Mouse (Mus musculus): Measurements from ENCODE around the gene Rab26. TPM values are rescaled to one million over a fixed set of nuclear protein-coding genes. Genes with fewer than 3 reads are reported as not detected.

The Rab26 gene
- polyA plus RNA-seq, 1 experiment = 118 TPM

DNA sequence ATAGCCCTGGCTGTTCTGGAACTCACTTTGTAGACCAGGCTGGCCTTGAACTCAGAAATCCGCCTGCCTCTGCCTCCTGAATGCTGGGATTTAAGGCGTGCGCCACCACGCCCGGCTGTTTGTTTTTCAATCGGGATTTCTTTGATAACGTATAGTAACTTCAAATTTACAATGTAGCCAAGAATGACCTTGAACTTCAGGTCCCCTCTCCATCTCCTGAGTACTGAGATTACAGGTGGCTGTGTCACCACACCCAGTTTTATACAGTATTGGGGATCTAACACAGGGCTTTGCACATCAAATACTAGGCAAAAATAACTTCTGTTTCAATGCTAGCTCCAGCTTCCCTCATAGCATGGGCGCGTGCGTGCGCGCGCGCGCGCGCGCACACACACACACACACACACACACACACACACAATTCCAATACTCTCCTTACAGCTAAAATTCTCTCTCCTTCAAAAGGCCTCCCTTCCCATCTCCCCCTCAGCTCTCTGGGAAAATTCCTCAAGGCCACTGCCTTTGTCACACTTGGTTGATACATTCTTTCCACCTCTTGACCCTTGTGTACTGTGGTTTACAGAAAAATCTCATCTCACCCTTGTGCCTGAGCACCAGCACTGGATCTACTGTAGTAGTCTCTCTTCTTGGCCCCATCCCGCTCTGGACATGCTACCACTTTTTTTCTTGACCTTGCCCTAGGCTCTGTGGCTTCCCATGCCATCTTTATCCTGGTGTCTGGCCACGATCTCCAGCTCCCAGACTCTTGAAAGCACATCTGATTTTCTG, 52.8 kb downstream of the Rab26 start:
- no peak for DNase-seq (ENCODE audit: extremely low spot score in 1 of 2, low spot score in 1 of 2)

DNA sequence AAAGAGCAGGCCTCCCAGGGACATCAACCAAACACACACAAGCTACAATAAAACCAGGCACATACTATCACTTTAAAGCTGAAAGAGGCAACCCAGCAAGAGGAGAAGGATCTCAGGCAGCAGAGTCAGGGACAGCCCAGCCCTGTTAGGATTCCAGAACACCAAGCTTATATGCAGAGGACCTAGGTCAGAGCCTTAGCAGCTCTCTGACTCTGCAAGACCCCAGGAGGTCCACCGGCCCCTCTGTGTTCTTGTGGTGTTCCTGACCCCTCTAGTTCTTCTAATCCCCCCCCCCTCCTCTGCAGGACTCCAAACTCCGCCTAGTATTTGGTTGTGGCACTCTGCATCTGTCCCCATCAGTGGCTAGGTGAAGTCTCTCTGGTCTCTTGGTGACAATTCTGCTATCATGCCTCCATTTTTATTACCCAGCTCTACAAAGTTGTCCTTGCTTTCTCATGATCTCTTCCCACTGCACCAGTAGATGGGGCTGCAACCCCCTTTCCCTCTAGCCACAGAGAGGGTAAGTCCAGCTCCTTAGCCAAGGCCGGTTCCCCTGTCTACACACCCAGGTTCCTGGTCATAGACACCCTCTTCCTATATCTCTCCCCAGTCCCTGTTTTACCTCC, 53.7 kb downstream of the Rab26 start:
- no peak for DNase-seq (ENCODE audit: extremely low spot score in 1 of 2, low spot score in 1 of 2)

DNA sequence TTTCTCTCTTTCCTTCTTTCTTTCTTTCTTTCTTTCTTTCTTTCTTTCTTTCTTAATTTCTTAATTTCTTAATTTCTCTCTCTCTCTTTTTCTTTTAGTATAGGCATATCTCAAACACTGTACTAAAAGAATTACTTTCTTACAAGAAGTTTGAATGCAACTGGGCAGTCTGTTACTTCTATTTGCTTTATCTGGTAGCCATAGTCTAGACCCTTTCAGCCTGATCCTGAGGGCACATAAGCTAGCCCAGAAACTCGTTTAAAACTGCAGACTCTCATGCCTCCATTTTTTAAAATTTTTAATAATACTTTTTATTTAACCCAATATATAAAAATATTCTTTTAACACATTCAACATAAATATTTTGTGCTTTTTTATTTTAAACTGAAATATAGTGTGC, 54.6 kb downstream of the Rab26 start:
- DNase-seq (ENCODE audit: extremely low spot score in 1 of 2, low spot score in 1 of 2) = no peak

DNA sequence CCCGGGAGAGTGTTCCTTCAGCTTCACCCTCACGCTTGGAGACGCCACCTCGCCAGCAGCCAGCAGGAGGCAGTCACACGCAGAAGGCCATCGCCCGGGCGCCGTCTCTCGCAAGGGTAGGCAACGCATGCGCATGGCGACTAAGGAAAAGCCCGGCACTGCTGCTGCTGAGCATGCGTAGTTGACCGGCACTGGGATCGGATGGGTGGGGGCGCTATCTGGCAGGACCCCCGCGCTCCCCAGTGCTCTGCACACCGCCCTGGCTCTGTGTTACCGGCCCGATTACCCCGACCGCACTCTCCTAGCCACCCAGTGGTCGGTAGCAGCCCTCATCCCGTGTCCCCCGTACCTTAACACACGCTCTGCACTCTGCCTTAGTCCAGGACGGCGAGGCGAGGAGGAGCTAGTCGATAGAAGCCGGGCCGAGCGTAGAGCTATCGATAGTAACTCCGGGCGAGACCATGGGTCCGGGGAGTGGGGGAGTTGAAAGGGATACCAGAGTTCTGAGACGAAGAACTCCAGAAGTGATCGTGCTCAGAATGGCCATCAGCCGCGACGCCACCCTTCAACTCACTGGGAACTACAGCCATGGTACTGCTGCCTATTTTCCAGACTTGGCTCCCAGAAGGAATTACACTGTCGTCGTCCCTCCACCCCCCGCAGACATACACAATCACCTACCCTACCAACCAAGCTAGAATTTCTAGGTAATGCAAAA, 55.2 kb downstream of the Rab26 start, which contains the start of gene Mlst8:
Mlst8 (minus strand) TSS at position 416 of the 718 bp plus-strand sequence.
- DNase-seq (ENCODE audit: extremely low spot score in 1 of 2, low spot score in 1 of 2) = peak; percentile 92 to 98

DNA sequence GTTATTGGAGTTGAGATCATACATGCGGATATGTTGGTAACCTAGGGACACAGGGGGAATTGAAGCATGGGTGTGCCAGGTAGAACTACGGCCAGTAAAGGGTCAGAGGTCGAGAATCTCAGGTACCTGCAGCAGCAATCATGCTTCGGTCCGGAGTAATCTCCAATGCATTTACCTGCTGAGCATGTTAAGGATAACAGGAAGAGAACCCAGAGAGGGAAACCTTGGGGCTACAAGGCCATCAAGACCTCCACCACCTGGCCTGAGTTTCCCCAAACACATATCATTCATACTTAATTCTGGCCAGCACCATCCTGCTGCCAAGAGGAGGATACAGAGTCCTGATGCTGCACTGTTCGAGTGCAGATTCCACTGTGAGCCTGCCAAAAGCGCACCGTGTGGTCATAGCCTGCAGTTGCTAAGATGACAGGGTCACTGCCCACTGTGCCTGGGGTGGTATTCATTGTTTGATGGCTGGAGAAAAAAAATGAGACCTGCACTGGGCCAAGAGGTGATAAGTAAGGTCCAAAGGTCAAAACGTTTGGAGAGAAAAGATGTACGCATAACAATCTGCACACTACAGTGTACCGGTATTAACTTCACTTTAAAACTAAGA, 55.9 kb downstream of the Rab26 start:
- peak in 1 of 2 experiments; percentile 17 for DNase-seq (ENCODE audit: extremely low spot score in 1 of 2, low spot score in 1 of 2)

Other genes with a start within 250 kb of the Rab26 start
- 0.90 and 1.0 TPM in 2 replicates for gene Abca17, start 183.1 kb downstream of the Rab26 start, polyA plus RNA-seq (2012; rRNA removed)
- 44.7 and 47.6 TPM in 2 replicates for gene Abca3, start 182.3 kb downstream of the Rab26 start, polyA plus RNA-seq (2012; rRNA removed)
- gene Rnps1, start 119.6 kb downstream of the Rab26 start, polyA plus RNA-seq (2012; rRNA removed) = 269 and 276 TPM in 2 replicates
- 50.0 and 55.9 TPM in 2 replicates for gene Eci1, start 107.6 kb downstream of the Rab26 start, polyA plus RNA-seq (2012; rRNA removed)
- 18.3 and 22.9 TPM in 2 replicates for gene Dnase1l2, start 91.1 kb downstream of the Rab26 start, polyA plus RNA-seq (2012; rRNA removed)
- 86.1 and 86.4 TPM in 2 replicates for gene E4f1, start 63.9 kb downstream of the Rab26 start, polyA plus RNA-seq (2012; rRNA removed)
- 85.4 and 95.8 TPM in 2 replicates for gene Pgp, start 63.8 kb downstream of the Rab26 start, polyA plus RNA-seq (2012; rRNA removed)
- gene Bricd5, start 60.3 kb downstream of the Rab26 start, polyA plus RNA-seq (2012; rRNA removed) = 2.1 and 2.6 TPM in 2 replicates
- gene Mlst8, start 55.1 kb downstream of the Rab26 start, polyA plus RNA-seq (2012; rRNA removed) = 37.9 and 45.7 TPM in 2 replicates
- 116 and 124 TPM in 2 replicates for gene Caskin1, start 45.6 kb downstream of the Rab26 start, polyA plus RNA-seq (2012; rRNA removed)
- 194 and 212 TPM in 2 replicates for gene Traf7, start 6.3 kb downstream of the Rab26 start, polyA plus RNA-seq (2012; rRNA removed)
- 85.1 and 85.3 TPM in 2 replicates for gene Pkd1, start 15.6 kb upstream of the Rab26 start, polyA plus RNA-seq (2012; rRNA removed)
- 175 and 194 TPM in 2 replicates for gene Tsc2, start 98.4 kb upstream of the Rab26 start, polyA plus RNA-seq (2012; rRNA removed)
- gene Nthl1, start 98.5 kb upstream of the Rab26 start, polyA plus RNA-seq (2012; rRNA removed) = 8.8 and 10.7 TPM in 2 replicates
- gene Slc9a3r2, start 116.1 kb upstream of the Rab26 start, polyA plus RNA-seq (2012; rRNA removed) = 80.5 and 83.9 TPM in 2 replicates
- 0.65 TPM in 1 of 2 replicates, not detected in the other for gene Npw, start 124.2 kb upstream of the Rab26 start, polyA plus RNA-seq (2012; rRNA removed)
- gene Zfp598, start 135.5 kb upstream of the Rab26 start, polyA plus RNA-seq (2012; rRNA removed) = 53.8 and 59.4 TPM in 2 replicates
- gene Syngr3, start 155.7 kb upstream of the Rab26 start, polyA plus RNA-seq (2012; rRNA removed) = 170 and 183 TPM in 2 replicates
- 22.6 and 24.1 TPM in 2 replicates for gene Gfer, start 161.9 kb upstream of the Rab26 start, polyA plus RNA-seq (2012; rRNA removed)
- gene Noxo1, start 162.0 kb upstream of the Rab26 start, polyA plus RNA-seq (2012; rRNA removed) = 5.9 and 6.7 TPM in 2 replicates
- 56.1 and 56.2 TPM in 2 replicates for gene Tbl3, start 173.4 kb upstream of the Rab26 start, polyA plus RNA-seq (2012; rRNA removed)
- gene Rnf151, start 183.9 kb upstream of the Rab26 start, polyA plus RNA-seq (2012; rRNA removed) = 0.11 and 0.38 TPM in 2 replicates
- 967 and 1,066 TPM in 2 replicates for gene Rps2, start 183.9 kb upstream of the Rab26 start, polyA plus RNA-seq (2012; rRNA removed)
- 445 and 493 TPM in 2 replicates for gene Ndufb10, start 190.3 kb upstream of the Rab26 start, polyA plus RNA-seq (2012; rRNA removed)
- gene Rpl3l, start 193.6 kb upstream of the Rab26 start, polyA plus RNA-seq (2012; rRNA removed) = 0.56 and 0.65 TPM in 2 replicates
- gene Msrb1, start 202.4 kb upstream of the Rab26 start, polyA plus RNA-seq (2012; rRNA removed) = 32.7 and 37.7 TPM in 2 replicates
- 0.66 and 0.78 TPM in 2 replicates for gene Hs3st6, start 218.8 kb upstream of the Rab26 start, polyA plus RNA-seq (2012; rRNA removed)